Mouse (Mus musculus) hindlimb bud, embryonic 11.5 days (tissue): Measurements from ENCODE around the gene Alg5.

Experiments
- DNase-seq: peaks from one replicate; pipeline ENCODE4 v3.0.0-alpha.2; 2012; ENCODE audit warnings: low read depth, low spot score; ENCODE audit errors: extremely low spot score

Alg5 gene

DNA sequence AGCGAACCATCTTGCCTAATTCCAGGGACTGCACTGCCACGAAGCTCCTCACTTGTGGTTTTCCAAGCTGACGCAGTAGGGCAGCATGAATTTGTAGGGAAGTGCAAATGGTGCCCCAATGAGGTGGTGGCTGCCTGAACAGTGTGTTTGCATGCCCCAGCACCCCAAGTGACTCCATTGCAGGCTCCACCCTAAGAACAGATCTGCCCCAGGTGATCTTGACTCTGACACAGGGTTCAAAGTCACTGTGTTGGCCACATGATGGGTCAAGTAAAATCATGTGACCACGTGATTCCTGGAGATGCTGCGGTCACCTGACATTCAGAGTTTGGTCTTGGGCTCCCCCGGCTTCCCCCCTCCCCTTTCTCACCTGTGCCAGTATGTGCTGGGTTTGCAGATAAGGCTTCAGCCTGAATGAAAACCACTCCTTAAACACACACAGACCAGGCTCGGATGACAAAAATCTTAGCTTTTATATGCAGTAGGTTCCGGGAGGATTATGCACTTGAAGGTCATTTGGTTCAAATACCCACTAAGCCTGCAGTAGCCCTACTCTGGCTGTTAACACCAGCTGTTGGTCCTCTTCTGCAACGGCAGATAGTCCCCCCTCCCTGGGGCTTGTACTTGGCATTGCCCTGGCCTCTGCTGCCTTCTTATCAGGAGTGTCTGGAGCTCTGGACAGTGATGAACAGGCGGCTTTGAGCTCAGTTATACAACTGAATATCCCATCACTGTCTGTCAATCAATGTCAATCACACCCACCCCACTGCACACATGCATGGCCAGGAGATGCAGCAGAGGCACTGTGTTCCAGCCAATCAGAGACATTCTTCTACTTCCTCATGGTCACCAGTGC lies 56.7 kb downstream of the Alg5 start:
- no peak for DNase-seq

- no peak for DNase-seq
Observed at GRCm38 (mm10) chr3:54793762-54794161, 58.4 kb downstream of the Alg5 start.

DNA sequence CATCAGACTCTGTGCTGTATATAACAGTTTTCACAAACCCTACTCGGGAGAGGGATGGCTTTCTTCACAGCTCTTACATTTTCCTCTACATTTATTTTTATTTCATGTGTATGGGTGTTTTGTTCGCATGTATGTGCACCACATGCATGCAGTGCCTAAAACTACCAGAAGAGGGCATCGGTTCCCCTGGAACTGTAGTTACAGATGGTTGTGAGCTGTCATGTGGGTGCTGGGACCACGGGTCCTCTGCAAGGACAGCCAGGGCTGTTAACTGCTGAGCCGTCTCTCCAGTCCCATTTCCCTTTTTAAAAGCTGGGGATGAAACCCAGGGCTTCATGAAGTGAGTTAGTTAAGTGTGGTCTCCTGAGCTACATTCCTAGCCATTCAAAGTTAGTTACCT lies 60.0 kb downstream of the Alg5 start:
- DNase-seq = no peak

GRCm38 (mm10) chr3:54795806-54796205 lies 60.5 kb downstream of the Alg5 start:
- no peak for DNase-seq

GRCm38 (mm10) chr3:54797211-54797610 lies 61.9 kb downstream of the Alg5 start:
- no peak for DNase-seq
